Mouse (Mus musculus) ES-E14 (cell line): ENCODE measurements around the gene Fxr2.

Experiments
- HCFC1 ChIP-seq: IDR thresholded peaks from 2 replicates; pipeline ENCODE4 v1.6.1; 2012; ENCODE audit warnings: low read length, inconsistent platforms, borderline replicate concordance; ENCODE audit not compliant: insufficient read depth
- ZC3H11A ChIP-seq: IDR thresholded peaks from 2 replicates; pipeline ENCODE4 v1.6.1; 2012; ENCODE audit warnings: low read depth, mild to moderate bottlenecking, inconsistent platforms, low read length, borderline replicate concordance
- ZNF384 ChIP-seq: IDR thresholded peaks from 2 replicates; pipeline ENCODE4 v1.6.1; 2012; ENCODE audit warnings: low read depth, low read length, inconsistent platforms

- TF ChIP-seq ZC3H11A (no peak), ZNF384 (no peak), HCFC1 (no peak)
These were observed 26.3 kb upstream of the Fxr2 start for GRCm38 (mm10) chr11:69606491-69606795.
